Mouse (Mus musculus) lung, postnatal 4 days (tissue): Measurements from ENCODE around the gene Calhm6.
A peak's percentile ranks its signal among the peaks of the same experiment; 100 is the strongest.

Experiments used
- DNase-seq, 2 experiments: peaks; one replicate each; pipeline ENCODE4 v3.0.0; 2021

The Calhm6 gene

DNA sequence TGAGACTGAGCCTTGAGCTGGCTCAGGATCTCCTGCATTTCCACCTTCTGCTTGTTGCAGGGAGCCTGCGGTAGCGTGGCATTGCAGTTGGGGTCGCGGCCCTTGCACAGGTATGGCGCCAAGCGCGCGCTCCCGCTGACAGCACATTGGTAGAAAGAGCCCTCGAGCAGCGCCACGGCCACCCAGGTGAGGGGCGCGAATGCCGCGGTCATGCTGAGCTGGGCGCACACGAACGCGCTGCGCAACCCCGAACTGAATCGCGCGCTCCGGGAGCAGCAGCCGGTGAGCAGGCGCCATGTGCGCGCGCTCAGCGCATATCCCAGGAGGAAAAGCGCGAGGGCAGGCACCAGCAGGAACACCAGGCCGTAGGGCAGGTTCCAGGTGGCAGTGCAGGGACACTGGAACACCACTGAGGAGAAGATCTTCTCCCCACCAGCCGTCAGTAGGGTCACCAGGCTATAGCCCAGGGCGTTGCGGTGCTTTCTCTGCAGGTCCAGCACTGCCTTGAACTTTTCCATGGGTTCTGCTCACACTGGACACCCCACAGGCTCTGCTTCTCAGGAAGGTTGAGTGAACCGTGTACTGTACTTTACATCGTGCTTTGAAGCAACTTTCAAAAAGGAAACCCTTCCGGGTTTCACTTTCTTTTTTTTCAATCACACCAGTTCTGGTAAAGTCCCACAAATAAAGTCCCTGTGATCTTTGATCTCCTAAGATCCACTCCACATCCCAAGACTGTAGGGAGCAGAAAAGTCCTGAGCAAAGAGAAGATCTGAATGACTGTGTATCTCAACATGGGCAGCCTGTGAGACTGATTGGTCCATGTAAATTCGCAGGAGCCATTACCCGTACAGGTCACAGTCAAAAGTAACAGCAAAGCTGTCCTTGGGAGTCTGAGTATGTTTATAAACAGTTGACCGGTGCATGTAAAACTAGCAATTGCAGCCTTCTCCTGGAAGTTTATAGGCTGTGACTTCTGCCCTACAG is at the start of gene Calhm6:
TSS of gene Calhm6 (minus strand) at position 593 of the 987 bp plus-strand sequence.
- DNase-seq: peak; percentile 48 to 61

DNA sequence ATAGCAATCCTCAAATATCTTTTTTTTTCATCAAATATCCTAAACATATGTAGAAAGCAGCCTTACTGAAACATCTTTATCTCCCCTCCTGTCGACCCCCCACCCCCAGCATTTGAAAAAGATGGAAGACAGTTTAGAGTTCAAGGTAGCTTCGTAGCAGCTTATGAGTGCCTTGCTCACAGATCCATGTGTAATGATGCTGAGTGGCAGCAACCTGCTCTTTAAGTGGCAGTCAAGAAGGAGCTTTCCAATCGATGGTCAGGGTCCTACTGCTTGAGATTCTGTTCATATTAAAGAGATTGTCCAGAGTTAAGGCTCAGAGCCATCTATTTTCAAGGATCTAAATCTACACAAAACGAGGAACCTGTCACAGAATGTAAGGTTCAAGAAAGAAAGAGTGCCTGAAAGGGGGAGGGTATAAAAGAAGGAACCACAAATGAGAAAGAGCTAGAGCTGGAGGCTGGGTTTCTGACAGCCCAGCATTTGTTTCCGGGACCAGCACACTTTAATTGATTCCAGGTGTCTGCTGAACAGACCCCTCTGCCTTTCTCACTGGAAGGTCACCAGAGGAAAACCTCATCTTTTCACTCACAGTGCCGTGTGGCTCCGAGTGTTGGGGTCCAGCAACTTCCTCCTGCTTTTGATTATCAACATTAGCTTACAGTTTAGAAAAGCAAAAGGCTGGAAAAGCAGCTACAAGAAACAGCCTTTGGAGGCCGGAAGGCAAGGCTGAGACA is 48.3 kb upstream of the Calhm6 start:
- DNase-seq: no peak

DNA sequence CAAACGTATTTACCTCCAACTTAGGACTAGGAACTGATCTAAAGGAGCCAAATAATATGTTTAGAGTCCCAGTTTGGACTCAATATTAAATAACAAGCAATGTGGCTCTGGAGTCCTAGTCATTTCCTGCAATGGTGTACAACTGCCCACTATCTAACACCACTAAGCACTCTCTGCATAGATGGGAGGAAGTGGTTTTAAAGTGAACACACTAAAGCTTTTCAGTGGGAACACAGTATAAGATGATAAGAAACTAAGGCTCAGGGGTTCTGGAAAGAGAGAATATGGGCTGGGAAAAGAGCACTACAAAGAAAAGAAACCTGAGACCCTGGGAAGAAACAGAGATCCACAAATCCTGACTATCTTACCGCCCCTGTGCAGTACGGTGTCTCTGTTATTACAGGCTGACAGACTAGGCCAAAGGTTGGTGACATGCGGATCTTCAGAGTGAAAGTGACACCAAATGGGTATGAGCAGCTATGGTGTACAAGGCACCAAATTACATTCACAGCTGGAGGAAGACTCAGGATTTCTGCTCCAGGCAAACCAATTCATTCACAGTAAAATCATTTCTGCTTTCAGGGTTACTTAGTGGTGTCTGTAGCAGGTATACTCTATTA is 45.0 kb upstream of the Calhm6 start:
- no peak for DNase-seq

DNA sequence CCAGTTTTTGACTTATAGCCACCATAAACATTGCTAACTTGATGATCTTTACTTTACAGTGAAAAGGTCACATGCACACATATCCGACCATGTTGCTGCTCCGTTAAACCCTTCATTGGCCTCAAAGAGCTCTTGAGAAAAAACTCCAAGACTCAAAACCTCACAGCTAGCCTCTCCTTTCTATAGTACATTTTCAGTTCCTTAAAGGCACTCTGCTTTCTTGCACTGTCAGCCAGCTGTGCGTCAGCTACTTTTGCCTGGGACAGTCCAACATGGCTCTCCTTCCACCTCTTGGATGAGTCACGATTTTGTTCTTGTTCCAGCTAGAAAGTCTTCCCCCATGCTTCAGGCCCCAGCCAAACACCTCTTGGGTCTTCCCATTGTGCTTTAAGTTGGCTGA is 43.9 kb upstream of the Calhm6 start:
- no peak for DNase-seq

DNA sequence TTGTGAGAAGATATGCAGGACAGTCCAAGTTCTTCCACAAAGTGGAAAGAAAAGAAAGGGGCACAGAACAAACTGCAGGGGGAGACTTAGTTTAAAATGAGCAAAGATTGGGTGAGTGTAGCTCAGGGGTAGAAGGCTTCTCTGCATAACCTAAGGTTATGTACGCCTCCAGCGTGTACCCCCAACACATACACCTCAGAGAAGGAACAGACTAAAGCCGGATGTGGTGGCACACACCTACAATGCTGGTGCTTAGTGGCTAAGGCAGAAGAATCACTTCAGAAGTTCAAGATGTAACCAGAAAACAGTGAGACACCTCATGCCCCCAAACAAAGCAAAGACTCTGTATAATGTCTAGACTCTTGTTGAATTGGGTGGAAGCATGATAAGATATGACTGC is 43.4 kb upstream of the Calhm6 start:
- no peak for DNase-seq

DNA sequence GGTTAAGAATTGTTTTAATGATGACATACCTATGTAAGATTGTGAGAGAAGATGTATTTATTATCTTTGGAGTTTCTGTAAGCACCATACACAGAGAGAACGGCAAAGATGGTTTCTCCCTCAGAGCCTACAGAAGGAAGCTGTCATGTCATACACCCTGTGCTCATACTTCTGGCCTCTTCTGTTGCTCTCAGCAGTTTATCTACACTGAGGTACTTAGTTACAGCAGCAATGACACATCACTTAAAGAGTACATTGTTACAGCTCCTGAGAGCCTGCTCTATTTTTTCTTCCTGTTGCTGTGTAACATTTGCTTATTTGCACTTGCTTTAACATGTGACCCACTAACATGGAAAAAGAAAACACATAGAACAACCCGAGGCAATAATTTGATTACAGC is 39.2 kb upstream of the Calhm6 start:
- no peak for DNase-seq

DNA sequence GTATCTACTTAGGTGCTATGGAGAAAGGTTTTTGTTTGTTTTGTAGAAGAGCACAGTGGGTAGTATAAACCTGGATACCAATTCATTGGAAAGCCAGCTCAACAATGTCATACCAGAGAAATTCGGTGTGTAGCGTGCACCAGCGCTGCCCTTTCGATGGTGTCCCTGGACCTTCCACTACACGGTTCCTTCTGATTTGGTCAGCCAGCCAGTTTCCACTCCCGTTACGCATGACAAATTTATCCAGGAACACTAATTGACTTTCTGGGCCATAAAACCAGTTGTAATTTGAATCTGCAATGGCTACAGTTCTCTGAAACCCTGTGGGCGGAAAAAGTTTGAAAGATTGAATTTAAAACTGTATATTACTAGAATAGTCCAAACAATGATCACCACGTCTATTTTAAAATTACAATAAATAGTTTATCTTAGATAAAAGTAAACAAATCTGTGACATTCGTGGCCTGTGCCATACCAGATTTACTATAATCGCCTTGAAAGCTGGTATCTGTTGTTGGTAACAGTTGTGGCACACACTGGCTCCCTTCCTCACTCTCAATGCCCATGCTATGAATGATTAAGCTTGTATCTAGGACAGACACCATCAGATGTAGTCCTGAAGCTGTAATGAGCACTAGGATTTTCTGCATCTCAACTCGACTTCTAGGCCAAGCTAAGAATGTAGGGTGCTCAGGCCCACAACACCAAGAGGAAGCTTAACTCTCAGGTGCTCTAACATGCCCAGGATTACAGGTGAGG is 28.2 kb upstream of the Calhm6 start:
- DNase-seq: no peak

DNA sequence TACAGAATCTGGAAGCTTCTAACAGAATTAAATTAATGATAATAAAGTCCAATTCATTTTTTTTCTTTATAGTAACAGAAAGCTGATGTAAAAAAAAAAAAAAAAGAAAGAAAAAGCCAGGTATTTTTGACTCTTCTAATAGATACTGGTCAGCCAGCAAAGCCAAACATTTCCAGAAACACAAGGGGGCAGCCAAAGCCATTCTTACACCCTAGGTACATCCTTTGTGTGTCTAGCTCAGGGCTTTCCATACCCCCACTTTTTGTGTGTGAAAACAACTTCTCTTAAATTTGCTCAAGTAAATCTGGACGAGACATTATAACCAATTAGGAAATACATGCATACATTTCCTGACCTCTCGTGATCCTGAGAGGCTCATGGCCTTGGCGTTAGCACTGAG is 24.0 kb upstream of the Calhm6 start:
- peak in 1 of 2 experiments; percentile 22 for DNase-seq

DNA sequence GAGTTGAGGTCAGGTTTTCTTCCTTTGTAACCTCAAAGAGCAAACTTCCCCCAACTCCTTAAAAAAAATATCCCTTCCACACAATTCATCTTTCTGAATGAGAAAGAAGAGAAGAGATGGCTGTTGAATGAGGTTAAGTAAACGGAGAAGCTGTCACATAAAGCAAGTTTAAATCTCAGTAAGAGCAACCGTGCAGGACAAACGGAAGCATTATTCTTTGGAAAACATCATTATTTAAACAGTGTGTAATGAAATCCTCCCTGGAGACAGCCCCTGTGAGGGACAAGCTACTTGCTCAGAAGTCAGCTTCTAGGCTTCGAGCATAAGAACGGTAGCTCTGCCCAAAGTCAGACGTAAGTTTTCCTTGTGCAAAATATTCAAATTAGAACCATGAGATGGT is 22.7 kb upstream of the Calhm6 start:
- no peak for DNase-seq

DNA sequence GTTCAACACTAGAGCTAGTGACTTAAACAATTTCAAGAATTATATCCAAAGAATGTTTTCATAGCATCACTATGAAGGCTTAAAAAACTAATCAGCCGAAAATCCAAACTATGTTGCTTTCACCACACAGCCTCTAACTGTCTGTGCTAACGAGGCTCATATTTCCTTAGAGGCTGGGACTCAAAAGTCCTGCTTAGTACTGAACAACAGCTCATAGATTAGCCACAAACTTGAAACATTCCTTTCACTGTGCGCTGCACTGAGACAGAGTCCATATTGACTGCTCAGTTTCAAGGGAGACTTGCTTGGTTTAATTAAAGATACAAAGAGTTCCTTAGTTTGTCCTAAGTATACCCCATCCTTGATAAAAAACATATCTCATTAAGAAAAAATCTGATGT is 22.0 kb upstream of the Calhm6 start:
- DNase-seq: no peak

DNA sequence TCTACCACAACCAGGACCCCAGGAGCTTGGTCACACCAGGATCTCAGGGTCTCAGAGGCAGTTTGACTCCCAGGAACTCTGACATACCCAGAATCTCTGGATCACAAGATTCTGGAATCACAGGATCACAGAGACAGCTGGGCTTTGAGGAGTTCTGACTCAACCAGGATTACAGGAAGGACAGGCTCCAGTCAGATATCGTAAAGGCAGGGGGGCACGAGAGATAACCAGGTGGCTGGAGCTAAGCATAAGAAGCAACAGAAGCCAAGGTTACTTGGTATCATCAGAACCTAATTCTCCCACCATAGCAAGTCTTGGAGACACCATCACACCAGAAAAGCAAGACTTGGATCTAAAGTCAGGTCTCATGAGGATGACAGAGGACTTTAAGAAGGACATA is 13.9 kb upstream of the Calhm6 start:
- DNase-seq: no peak

DNA sequence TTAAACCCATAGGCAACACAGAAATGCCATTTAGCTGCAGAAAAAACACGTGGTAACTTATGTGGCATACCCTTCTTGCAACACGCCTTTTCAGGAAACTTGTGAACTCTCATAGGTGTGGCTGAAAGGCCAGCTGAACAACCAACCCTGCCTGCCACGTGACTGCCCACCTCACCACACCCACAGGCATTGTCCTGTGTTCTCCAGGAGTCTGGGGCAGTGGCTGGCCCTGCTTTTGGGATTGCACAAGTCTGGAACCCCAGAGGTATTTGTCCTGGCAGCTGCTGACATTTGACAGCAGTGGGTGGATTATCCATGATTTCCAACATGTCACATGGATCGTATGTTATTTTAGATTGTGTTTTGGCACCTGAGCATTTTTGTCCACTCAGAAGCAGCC is 12.0 kb upstream of the Calhm6 start:
- no peak for DNase-seq

DNA sequence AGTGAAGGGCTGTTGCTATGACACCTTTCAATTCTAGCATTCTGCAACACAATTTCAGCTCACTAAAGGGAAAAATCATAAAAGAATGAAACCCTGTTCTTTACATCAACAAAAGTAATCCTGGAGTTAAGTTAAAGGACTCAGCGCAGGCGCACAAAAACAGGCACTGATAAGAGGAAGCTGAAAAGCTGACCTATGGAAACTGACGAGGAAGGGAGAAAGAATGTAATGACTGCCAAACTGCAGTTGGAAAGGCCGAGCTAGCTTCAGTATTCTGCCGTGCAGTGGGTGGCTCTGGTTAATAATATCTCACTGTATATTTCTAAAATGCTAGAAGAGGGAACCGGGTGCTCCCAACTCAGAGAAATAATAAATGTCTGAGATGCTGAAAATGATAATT is 10.2 kb upstream of the Calhm6 start:
- DNase-seq: no peak

DNA sequence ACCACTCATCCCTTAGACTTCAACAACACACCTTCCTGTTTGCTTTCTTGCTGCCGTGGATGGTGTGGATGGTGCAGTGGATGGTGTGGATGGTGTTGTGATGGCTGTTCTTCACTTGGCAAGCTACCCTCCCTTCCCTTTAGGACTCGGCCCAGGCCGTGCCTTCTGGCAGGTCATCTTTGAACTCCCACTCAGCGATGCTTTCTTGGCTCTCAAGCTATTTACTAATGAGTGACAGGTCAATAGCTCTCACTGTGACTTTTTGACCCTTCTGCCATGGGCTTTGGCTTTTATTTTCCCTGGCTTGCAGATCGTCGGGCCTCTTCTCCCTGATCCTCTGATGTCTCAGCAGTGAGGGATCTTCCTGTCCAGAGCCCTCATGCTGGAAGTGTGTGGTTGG is 8.6 kb upstream of the Calhm6 start:
- no peak for DNase-seq

DNA sequence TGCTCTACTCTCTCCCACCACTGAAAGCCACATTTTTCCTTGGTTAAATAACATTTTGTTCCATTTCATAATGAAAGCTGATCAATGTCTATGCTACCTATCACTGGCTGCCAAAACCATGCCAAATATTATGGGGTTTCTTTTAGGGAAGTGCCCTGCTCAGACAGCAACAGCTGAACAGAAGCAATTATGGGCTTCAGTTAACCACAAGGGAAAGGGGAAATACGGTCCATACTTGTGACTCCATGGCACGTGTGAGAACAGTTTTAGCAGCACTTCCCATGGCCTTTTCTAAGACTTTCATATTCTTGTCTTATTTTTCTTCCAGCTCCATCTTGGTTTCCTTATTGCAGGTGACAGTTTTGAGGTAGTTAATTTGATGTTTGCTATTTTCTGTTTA is 3.6 kb upstream of the Calhm6 start:
- no peak for DNase-seq

DNA sequence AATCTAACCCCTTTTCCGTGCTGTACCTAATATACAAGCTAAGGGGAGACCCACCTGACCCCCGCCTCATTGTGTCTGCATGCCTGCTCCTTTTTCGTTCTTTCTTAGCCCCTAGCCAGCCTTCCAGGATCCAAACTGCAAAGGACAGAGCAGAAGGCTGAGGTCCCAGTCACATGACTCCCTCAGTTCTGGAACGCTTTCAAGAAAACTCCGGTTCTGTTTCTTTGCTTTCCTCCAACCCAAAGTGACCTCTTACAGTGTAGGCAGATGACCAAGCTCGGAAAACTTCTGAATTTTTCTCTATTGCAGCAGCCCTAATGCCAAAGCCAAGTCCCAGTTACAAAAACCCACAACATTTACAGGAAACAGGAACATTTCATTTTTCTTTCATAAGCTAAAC is 607 bp upstream of the Calhm6 start:
- peak in 1 of 2 experiments; percentile 15 for DNase-seq

DNA sequence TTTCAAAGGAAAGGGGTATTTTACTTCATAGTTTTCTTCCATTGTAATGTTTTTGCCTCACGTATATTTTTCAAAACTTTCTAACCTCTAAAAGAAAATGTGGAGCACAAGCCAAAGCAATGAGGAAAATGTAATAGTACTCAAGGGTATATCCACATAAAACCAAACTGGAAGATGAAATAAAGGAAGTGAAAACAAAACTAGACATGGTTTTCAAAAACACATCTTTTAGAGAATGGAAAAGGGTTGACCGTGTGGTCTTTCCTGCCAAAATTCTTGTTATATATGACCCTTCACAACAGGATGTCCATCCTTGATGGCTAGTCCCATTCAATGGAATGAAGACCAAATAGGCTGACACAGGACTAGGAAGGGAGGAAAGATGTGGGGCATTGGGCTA is 9.4 kb downstream of the Calhm6 start:
- no peak for DNase-seq

DNA sequence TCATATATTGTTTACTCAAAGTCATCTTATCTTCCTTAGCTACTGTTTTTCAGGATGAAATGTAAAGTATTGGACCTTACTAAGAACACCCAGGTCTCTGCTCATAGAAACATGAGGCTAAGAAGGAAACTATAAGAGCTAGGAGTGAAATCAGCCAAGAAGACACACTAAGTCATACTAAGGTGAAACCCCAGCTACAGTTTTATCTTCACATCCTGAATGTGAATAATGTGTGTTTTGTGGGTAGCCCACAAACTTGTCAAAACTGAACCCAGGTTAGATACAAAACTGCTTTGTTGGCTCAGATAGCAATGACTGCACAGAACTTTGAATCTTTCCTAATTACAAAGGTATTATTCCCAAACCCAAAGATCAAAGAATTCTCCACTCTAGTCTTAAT is 10.0 kb downstream of the Calhm6 start:
- no peak for DNase-seq

DNA sequence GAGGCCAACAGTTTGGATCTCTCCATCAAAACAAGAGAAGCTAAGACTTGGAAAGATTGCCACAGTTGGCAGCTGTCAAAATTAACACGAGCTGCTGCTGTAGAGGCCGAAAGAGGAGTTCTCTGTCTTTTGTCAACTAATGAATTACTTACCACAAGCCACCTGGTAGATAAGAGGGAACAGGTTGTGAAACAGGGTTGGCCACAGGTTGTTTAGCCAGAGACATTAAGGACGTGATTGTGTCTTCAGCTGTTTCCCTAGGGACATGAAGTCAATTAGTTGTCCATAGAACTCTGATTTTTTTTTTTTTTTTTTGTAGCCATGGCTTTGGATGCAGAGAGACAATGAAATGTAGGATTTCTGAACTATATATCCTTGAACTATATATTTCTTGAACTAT is 10.7 kb downstream of the Calhm6 start:
- DNase-seq: no peak

DNA sequence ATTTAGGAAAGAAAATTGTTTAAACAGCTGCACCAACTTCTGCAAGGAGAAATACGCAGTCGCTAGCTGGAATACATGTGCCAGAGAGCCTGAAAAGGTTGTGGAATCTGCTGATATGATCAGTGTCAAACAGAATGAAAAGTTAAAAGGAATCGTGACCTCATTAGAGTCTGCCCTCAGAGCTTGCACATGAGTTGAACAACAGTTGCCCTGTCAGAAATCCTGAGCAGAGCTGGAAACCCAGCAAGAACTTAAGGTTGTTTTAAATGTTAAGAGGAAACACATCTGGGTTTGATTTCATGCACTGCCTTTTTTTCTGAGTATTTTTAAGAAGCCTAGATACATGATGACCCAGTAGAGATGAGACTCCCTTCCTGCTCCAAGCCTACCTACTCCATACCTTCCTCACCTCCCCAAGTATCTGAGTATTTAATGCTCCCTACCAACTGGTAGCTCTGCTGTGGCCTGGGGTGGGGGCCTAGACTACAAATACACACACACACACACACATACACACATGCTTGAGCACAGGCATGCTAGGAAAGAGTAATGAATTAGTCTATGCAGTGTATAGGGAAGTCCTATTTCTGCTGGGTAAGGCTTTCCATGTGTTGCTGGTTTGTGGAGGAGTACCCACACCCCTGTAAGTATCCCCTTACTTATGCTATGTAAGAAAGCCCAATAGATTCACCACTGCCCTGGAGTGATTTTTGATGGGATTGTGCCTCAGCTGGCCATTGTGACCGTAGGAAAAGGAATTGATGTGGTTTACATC is 15.6 kb downstream of the Calhm6 start:
- DNase-seq: no peak

DNA sequence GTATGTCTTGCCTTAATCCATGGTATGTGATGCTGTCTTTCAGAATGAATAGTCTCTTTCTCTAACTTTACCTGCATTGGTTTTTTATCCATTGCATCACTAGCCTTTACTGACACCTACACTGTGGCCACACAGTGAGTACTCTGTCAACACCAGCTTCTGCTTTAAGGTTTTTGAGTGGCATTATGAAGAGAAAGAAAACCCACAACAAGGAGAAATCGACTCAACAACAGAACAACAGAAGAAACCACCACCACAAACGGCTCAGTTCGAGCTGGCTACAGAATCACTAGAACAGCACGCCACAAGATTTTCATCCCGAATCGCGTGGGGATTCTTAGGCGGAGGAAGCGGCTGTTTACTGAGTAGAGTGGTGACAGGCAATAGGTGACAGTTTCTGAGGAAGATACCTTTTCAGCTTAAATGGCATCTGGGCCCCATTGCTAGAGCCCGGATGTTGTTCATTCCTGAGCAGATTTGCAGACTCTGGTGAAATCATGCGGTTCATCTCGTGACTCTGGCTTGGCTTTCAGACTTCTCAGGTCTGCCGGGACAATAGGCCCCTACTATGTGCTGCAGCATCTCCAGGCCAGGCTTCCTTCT is 16.8 kb downstream of the Calhm6 start:
- DNase-seq: no peak

DNA sequence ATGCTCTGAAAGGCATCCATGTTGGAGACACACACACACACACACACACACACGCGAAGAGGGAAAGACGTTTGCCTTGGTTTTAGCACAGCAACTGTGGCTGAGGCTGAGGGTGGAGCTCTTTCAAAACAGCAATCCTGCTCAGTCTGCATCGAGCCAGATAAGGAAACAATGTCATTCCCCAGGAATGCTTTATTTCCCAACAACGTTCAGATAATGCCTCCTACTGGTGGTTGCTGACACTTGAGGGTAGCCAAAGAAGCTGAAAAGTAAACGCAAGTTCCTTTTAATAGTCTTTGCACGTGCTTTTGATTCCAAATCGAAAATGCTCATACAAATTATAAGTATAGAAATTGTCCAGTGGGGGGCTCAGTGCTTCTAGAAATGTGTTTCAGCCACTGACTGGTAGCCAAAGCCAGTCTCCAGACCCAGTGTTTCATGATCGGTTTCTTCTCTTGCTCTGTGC is 31.3 kb downstream of the Calhm6 start, which contains the start of gene Calhm5:
TSS of gene Calhm5 (minus strand) at position 102 of the 466 bp plus-strand sequence.
- peak; percentile 61 to 67 for DNase-seq
